In genomic region chr3:96306506-96306905, GRCm38 (mm10) we compare ENCODE assay signal across 13 mouse cellular contexts. TPM values are rescaled to one million over a fixed set of nuclear protein-coding genes. Genes with fewer than 3 reads are reported as not detected.
"Had no signal": no experiment of that assay in that cellular context is flagged by ENCODE, and none has a peak within 500 bp of the region (broad histone marks: within the 10 kb centered on the region; RNA-seq: fewer than 3 reads in every experiment).

No protein-coding gene starts in this region.

- H3K4me3 ChIP-seq: limb, embryonic 13.5 days; midbrain, embryonic 15.5 days; neural tube, embryonic 13.5 days had no signal

- H3K9me3 ChIP-seq: limb, embryonic 13.5 days; midbrain, embryonic 15.5 days; neural tube, embryonic 13.5 days had no signal

- H3K27me3 ChIP-seq: midbrain, embryonic 15.5 days had no signal

- ATAC-seq: midbrain, embryonic 15.5 days had no signal

- H3K4me1 ChIP-seq: limb, embryonic 13.5 days; midbrain, embryonic 15.5 days; neural tube, embryonic 13.5 days had no signal

- H3K36me3 ChIP-seq: limb, embryonic 13.5 days; midbrain, embryonic 15.5 days; neural tube, embryonic 13.5 days had no signal

- H3K27ac ChIP-seq: limb, embryonic 13.5 days; liver, embryonic 14.5 days; midbrain, embryonic 15.5 days; neural tube, embryonic 13.5 days had no signal

- DNase-seq: kidney, adult 11 months; kidney, postnatal 10 days; kidney, postnatal 4 days; left cerebral cortex, postnatal 4 days; lung, adult 18-20 months; retina, postnatal 1 day; right cerebral cortex, postnatal 4 days; spleen, adult 18-20 months had no signal

RNA-seq across cellular contexts. Expression of gene Hist2h2bb, which starts 37.0 kb away (rescaled TPM):
- polyA plus RNA-seq: liver, adult 2 months had no signal
